Mouse (Mus musculus) lung, postnatal 4 days (tissue): ENCODE data around the gene Cdh22.

Source experiments
- DNase-seq, 2 experiments: peaks; one replicate each; pipeline ENCODE4 v3.0.0; 2021

Cdh22 gene

DNA sequence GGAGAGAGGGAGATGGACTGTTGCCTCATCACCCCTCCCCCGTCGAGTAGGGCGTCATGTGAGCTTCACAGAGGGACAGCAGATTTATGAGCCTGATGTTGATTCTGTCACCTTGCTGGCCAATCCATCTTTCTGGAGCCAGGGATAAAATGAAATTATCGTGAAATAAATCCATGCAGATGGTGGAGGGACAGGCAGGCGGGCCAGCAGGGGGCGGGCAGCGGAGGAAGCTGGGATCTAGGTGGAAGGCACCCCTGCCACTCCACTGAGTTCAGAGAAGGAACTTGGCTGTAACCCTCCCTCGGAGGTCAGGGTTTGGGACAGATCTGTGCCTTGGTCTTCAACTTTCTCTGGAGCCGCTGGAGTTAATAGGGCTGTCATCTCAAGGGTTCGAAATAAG is 156.0 kb downstream of the Cdh22 start:
- peak in 1 of 2 experiments; percentile 32 for DNase-seq

DNA sequence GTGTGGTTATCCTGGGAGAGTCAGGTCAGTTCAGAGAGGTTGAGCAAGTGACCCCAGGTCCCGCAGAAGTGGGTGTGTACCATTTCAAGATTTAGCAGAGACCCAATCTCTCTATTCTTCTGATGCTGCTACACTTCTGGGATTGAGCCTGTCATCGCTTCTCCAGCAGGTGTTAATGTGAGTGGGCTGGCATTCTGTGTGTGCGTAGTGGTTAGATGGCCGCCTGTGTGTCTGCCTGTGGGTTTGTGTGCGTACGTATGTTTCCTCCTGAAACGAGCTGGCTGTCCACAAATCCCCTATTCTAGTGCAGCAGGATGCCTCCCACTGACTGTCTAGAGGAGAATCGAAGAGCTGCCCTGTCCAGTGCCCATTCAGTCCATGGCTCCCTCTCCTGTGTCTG is 156.6 kb downstream of the Cdh22 start:
- no peak for DNase-seq

DNA sequence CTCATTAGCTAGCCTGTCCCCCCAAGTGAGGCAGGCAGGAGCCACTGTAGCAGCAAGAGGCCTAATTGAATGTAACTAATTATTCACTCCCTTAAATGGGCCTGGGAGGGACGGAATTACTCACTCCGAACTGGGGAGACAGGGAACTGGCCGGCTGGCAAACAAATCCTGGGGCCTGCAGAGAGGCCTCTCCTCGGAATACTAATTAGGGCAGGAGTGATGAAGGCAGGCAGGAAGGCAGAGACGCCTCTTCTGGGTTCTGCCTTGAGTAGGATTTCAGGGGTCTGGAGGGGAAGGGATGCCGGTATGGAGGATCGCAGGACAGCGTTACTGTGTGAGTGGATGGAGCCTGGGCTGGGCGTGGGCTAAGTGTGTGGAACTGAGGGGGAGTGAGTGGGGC is 157.6 kb downstream of the Cdh22 start:
- DNase-seq: no peak

DNA sequence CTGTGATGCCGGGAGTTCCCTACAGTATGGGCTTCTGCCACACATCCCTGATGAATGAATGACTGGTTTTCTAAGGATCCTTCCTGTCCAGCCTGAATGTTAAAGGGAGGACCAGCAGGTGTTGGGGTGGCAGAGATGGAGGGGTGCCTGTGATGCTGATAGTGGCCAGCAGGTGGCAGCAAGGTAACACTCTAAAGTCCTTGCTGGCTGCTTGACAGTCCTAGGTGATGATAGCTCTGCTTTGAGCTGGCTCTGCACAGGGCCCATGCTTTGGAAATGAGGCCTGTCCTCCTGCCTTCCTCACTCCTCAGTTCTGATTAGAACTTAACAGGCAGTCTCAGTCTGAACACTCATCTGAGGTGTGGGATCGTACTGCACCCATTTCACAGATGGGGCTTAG is 159.7 kb downstream of the Cdh22 start:
- DNase-seq: peak; percentile 67 to 82

DNA sequence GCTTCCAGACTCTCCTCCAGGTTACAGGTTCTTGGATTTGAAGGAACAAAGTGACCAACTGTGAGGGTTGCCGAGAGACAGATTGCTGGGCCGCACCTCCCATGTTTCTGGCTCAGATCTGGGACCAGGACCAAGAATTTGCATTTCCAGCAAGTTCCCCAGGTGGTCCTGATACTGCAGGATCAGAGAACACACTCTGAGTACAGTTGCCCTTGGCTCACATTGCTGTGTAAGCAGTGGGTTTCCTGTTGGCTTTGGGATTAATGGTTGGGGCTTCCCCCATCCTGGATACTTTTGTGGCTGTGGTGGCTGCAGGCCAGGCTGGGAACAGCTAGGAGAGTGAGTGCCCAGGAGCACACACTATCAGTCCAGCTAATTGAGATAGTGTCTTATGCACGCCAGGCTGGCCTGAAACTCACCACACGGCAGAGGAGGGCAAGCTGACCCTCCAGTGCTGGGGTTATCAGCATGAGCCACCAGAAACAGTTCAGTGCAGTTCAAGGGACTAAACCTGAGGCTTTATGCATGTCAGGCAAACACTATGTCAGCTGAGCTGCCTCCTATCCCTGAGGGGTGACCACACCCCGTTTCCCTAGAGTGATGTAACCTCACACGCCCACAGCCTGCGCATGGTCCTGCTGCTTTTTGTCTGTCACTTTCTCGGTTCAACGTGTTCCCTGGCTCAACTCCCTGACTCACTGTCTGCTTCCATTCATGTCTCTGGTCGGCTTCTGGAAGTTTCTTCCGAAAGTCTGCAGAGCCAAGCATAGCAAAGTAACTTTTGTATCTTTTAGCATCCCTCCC is 160.4 kb downstream of the Cdh22 start:
- DNase-seq: no peak

DNA sequence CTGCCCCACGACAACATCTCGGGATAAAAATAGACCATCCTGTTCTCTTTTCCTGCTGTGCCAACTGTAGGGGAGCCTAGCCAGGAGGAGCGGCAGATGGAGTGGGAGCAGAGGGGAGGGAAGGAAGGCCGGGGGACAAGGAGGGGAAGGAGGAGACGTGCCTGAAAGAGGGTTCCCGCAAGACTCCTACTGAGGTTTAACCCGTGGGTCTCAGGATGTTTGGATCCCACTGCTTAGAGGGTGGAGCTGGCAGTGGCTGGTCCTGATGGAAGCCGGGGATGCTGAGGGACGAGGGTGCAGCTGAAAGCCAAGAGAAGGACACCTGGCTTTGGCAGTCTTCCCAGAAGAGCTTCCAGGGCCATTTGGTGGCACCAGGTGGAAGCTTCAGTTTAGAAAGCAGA is 161.3 kb downstream of the Cdh22 start:
- DNase-seq: no peak

DNA sequence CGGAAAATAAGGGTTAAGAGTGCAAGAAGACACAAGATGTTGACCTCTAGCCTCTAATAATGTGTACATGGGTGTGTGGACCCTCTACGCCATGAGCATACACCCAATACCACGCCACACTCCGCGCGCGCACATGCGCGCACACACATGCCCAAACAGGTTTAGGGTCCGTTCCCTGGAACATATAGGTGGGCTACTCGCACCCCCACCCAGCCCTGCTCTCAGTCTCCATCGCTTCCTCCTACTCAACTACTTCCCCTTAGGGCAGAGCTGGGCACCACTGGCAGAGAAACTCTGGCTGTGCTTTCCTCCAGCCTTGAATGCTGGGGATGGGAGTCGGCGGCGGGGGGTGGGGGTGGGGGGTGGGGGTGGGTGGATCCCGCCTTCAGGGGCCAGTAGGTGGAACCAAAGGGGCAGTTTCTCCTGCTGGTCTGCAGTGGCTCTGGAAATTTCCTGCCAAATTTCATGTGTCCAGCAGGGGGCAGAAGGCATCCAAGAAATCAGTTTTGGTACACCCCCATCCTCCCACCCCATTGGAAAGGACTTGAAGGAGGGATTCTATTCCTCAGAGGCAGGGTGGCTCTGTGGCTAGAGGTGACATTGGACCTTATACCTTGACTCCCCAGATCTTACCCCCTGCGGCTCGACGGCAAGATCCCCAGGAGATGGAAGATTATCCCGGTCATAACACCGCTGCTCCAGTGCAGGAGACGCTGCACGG is 164.4 kb downstream of the Cdh22 start:
- peak; percentile 67 to 80 for DNase-seq

DNA sequence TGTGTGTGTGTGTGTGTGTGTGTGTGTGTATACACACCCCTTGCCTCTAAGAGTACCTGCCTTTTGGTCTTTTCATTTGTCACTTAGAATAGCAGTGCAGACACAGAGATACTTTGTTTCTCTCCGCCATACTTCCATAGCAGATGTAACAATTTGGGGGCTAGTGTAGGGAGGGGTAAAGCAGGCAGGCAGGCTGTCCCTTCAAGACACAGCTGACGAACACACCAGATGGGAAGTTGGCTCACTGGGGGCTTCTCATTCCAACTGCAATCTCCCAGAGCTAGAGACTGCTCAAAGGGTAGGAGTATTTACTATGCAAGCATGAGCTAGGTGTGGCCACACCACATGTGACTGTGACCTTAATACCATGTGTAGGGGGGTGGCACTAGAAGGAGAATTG is 165.8 kb downstream of the Cdh22 start:
- no peak for DNase-seq

DNA sequence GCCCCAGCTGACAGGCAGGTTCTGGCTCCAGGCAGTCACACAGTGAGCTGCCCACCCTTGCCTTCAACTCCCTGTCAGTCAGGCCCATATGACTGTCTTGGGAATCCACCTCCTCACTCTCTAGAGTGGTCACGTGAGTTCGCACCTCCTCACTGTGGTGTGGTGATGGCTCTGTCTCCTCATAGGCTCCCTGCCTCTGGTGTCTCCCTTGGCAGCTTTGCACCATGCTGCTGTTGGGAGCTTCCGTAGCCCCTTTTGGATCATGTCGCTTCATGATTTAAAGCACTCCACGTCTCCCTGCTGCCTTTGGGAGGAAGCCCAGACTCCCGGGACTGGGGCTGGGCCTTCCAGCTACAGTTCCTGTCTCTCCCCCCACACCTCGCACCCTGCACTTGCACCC is 170.2 kb downstream of the Cdh22 start:
- DNase-seq: peak in 1 of 2 experiments; percentile 51

DNA sequence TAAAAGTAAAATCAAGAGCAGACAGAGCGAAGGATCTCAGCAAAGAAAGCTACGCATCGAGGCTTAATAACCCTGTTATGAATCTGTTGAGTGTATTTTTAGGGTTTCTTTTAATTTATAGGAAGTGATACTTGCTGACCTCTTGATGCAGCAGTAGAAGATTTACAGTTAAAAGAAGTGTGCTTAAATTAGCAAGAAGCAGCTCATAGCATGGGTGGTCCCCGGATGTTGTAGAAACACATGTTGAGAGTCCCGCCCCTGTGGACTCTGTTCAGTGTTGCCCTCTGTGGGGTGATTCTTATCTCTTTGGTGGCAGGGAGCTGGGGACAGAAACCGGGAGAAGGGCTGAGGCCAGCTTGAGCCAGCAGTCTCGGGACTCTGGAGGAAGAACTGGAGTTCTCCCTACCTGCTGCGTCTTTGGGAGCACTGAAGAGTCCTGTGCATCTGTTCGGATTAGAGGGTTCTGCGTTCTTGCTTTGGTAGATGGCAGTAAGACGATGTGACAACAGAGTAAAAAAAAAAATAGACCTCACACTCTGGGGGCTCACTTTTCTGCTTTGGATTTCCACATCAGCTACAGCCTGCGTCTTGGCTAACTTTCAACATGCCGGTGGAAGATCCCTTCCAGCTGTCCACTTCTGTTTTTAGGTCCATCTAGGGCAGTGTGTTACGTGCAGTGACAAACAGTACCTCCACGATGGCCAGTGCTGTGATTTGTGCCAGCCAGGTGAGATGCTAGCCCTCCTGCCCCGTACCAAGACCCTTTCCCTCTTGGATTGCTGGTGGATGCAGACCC is 172.8 kb downstream of the Cdh22 start:
- peak; percentile 51 to 73 for DNase-seq
